ENCODE assay signal across 18 mouse cellular contexts in genomic region chr5:33853086-33853485, GRCm38 (mm10). TPM values are rescaled to one million over a fixed set of nuclear protein-coding genes. Genes with fewer than 3 reads are reported as not detected.
DNase-seq lines count a peak whose midpoint lies in the region; ATAC-seq and TF ChIP-seq lines count a peak whose summit lies in the region.
"Had no signal": no experiment of that assay in that cellular context is flagged by ENCODE, and none has a peak within 500 bp of the region (broad histone marks: within the 10 kb centered on the region; RNA-seq: fewer than 3 reads in every experiment).

No protein-coding gene starts in this region.

- intact Hi-C loops in left cerebral cortex, postnatal 4 days (cut with DNase I) = no loop called here

- no peak overlapping the region for H3K4me3 ChIP-seq in forebrain, postnatal 0 days (ENCODE audit: low read depth, low read length)
- H3K4me3 ChIP-seq in forebrain, embryonic 14.5 days (ENCODE audit: low read depth, low read length) = no peak overlapping the region
- no peak overlapping the region for H3K4me3 ChIP-seq in stomach, postnatal 0 days (ENCODE audit: low read depth, low read length)
- H3K4me3 ChIP-seq: heart, embryonic 12.5 days; hindbrain, embryonic 10.5 days; liver, embryonic 12.5 days; midbrain, embryonic 15.5 days; stomach, embryonic 15.5 days had no signal

- H3K27me3 ChIP-seq in forebrain, postnatal 0 days (ENCODE audit: insufficient read depth, low read length) = no peaks in the 10 kb centered on the region
- no peaks in the 10 kb centered on the region for H3K27me3 ChIP-seq in forebrain, embryonic 14.5 days (replicated peaks; ENCODE audit: control insufficient read depth, insufficient read depth, low read length)
- no peaks in the 10 kb centered on the region for H3K27me3 ChIP-seq in stomach, postnatal 0 days (ENCODE audit: control insufficient read depth, insufficient read depth, low read length)
- H3K27me3 ChIP-seq: heart, embryonic 12.5 days; liver, embryonic 12.5 days; midbrain, embryonic 15.5 days; stomach, embryonic 15.5 days had no signal

- TF ChIP-seq EP300 in stomach, postnatal 0 days (optimal IDR thresholded peaks at IDR 0.05) = no peak

- H3K4me2 ChIP-seq in forebrain, postnatal 0 days (ENCODE audit: low read depth) = no peak overlapping the region
- no peak overlapping the region for H3K4me2 ChIP-seq in forebrain, embryonic 14.5 days (ENCODE audit: low read length)
- no peak overlapping the region for H3K4me2 ChIP-seq in stomach, postnatal 0 days (replicated peaks; ENCODE audit: low read depth)
- H3K4me2 ChIP-seq: heart, embryonic 12.5 days; liver, embryonic 12.5 days; midbrain, embryonic 15.5 days; stomach, embryonic 15.5 days had no signal

- H3K9me3 ChIP-seq in forebrain, postnatal 0 days (ENCODE audit: low read length) = no peaks in the 10 kb centered on the region
- no peaks in the 10 kb centered on the region for H3K9me3 ChIP-seq in forebrain, embryonic 14.5 days (replicated peaks; ENCODE audit: control insufficient read depth, low read length)
- no peaks in the 10 kb centered on the region for H3K9me3 ChIP-seq in stomach, postnatal 0 days (ENCODE audit: control insufficient read depth, low read length)
- H3K9me3 ChIP-seq: heart, embryonic 12.5 days; liver, embryonic 12.5 days; midbrain, embryonic 15.5 days; stomach, embryonic 15.5 days had no signal

- H3K36me3 ChIP-seq in forebrain, postnatal 0 days (ENCODE audit: insufficient read depth) = peaks cover 19% of the 10 kb centered on the region
- H3K36me3 ChIP-seq in forebrain, embryonic 14.5 days (ENCODE audit: control insufficient read depth, insufficient read depth, low read length) = peaks cover 59% of the 10 kb centered on the region
- H3K36me3 ChIP-seq in stomach, postnatal 0 days (ENCODE audit: control insufficient read depth, insufficient read depth, low read length) = peaks cover 16% of the 10 kb centered on the region

- WGBS in forebrain, postnatal 0 days = 100% methylated on average over 1 of the region's 1 CpGs
- 96% methylated on average over 1 of the region's 1 CpGs for WGBS in forebrain, embryonic 14.5 days
- WGBS in stomach, postnatal 0 days = 96% methylated on average over 1 of the region's 1 CpGs

- no peak for DNase-seq in forebrain, postnatal 0 days
- DNase-seq in forebrain, embryonic 14.5 days (ENCODE audit: low spot score) = no peak
- DNase-seq in left cerebral cortex, postnatal 4 days = peak; percentile 8
- no peak for DNase-seq in left cerebral cortex, adult 18-20 months (ENCODE audit: low spot score in 2 of 2)
- peak; percentile 35 for DNase-seq in thymus, postnatal 4 days
- no peak for DNase-seq in thymus, postnatal 10 days (ENCODE audit: low spot score in 2 of 2)
- DNase-seq in stomach, postnatal 0 days (ENCODE audit: low spot score) = no peak
- no peak for DNase-seq in embryo, embryonic 10 days (ENCODE audit: low spot score)
- DNase-seq: adrenal gland, postnatal 36 days; embryo, embryonic 11 days; gastrocnemius, postnatal 25 days; kidney, adult 18-20 months; lung, postnatal 4 days had no signal

- no peak overlapping the region for H3K9ac ChIP-seq in forebrain, postnatal 0 days
- no peak overlapping the region for H3K9ac ChIP-seq in forebrain, embryonic 14.5 days (ENCODE audit: low read length)
- H3K9ac ChIP-seq in stomach, postnatal 0 days (ENCODE audit: low read length) = no peak overlapping the region
- H3K9ac ChIP-seq: heart, embryonic 12.5 days; liver, embryonic 12.5 days; midbrain, embryonic 15.5 days; stomach, embryonic 15.5 days had no signal

- no peak overlapping the region for H3K27ac ChIP-seq in forebrain, postnatal 0 days (ENCODE audit: low read depth, low read length)
- H3K27ac ChIP-seq in forebrain, embryonic 14.5 days (ENCODE audit: low read depth, low read length) = no peak overlapping the region
- H3K27ac ChIP-seq in stomach, postnatal 0 days (replicated peaks) = no peak overlapping the region
- H3K27ac ChIP-seq: hindbrain, embryonic 10.5 days; liver, embryonic 12.5 days; midbrain, embryonic 15.5 days; stomach, embryonic 15.5 days had no signal

- TF ChIP-seq CTCF in forebrain, postnatal 0 days (IDR thresholded peaks at IDR 0.05; ENCODE audit: low read depth) = peak; percentile 55
- TF ChIP-seq CTCF in stomach, postnatal 0 days (IDR thresholded peaks at IDR 0.05; ENCODE audit: low read depth) = peak; percentile 49

- no peaks in the 10 kb centered on the region for H3K4me1 ChIP-seq in forebrain, postnatal 0 days (ENCODE audit: insufficient read depth)
- no peaks in the 10 kb centered on the region for H3K4me1 ChIP-seq in forebrain, embryonic 14.5 days (ENCODE audit: control insufficient read depth, insufficient read depth, low read length)
- no peaks in the 10 kb centered on the region for H3K4me1 ChIP-seq in stomach, postnatal 0 days (replicated peaks; ENCODE audit: control insufficient read depth, insufficient read depth)
- H3K4me1 ChIP-seq: heart, embryonic 12.5 days; hindbrain, embryonic 10.5 days; liver, embryonic 12.5 days; midbrain, embryonic 15.5 days; stomach, embryonic 15.5 days had no signal

- no peak for ATAC-seq in forebrain, postnatal 0 days
- ATAC-seq in forebrain, embryonic 14.5 days = no peak
- no peak for ATAC-seq in stomach, postnatal 0 days (ENCODE audit: low FRiP score, low TSS enrichment)
- ATAC-seq: liver, embryonic 12.5 days; midbrain, embryonic 15.5 days had no signal

RNA-seq across cellular contexts. Expression of gene Nsd2, which starts 32.6 kb away (rescaled TPM):
- total RNA-seq in forebrain, postnatal 0 days (2014; rRNA removed) = 98.3 and 127 TPM in 2 replicates
- 46.4 and 58.6 TPM in 2 replicates for polyA plus RNA-seq in forebrain, postnatal 0 days (2015; fragmentation: Nextera tagmentation; extraction: Ambion mirVana)
- 78.7 and 86.6 TPM in 2 replicates for polyA plus RNA-seq in forebrain, embryonic 14.5 days (2014; fragmentation: Nextera tagmentation; extraction: Ambion mirVana)
- total RNA-seq in left cerebral cortex, postnatal 4 days (2021) = 100 to 1,000 TPM; 223 to 230 TPM
- 100 to 1,000 TPM; 153 to 164 TPM for total RNA-seq in left cerebral cortex, adult 18-20 months (2021)
- 8.5 and 10.3 TPM in 2 replicates for polyA plus RNA-seq in stomach, postnatal 0 days (2015; fragmentation: Nextera tagmentation; extraction: Ambion mirVana)

Comparison
In these comparisons a context has a peak if more than half of its experiments do, and no peak if none do; other contexts are left out.
1. DNase-seq: peak in left cerebral cortex, postnatal 4 days (single experiment) and thymus, postnatal 4 days (single experiment); none in forebrain, postnatal 0 days (single experiment), forebrain, embryonic 14.5 days (single experiment), left cerebral cortex, adult 18-20 months (0 of 2), thymus, postnatal 10 days (0 of 2), stomach, postnatal 0 days (single experiment) and embryo, embryonic 10 days (single experiment).